Mouse (Mus musculus): ENCODE data around the gene Rwdd2b. TPM values are rescaled to one million over a fixed set of nuclear protein-coding genes. Genes with fewer than 3 reads are reported as not detected.
A peak's percentile ranks its signal among the peaks of the same experiment; 100 is the strongest.

Rwdd2b gene
- polyA plus RNA-seq, 1 experiment from 2014 or later: 11.3 TPM

GRCm38 (mm10) chr16:87443245-87443644 is 2.9 kb upstream of the Rwdd2b start:
- Histone ChIP-seq H3K27me3 (0 out of 2 replicates have a peak, but pooled peaks cover 4% of the 10 kb centered on the region), H3K27ac (replicated peaks) (no peak overlapping the region), H3K4me2 (replicated peaks) (no peak overlapping the region), H3K9me3 (no peaks in the 10 kb centered on the region), H3K36me3 (no peaks in the 10 kb centered on the region), H3K4me3 (no peak overlapping the region), H3K9ac (replicated peaks) (no peak overlapping the region), H3K4me1 (peaks cover 11% of the 10 kb centered on the region)
- no peak for ATAC-seq (replicated peaks)

GRCm38 (mm10) chr16:87442291-87442690 is 1.9 kb upstream of the Rwdd2b start:
- Histone ChIP-seq H3K9ac (replicated peaks) (no peak overlapping the region), H3K4me2 (replicated peaks) (no peak overlapping the region), H3K27me3 (0 out of 2 replicates have a peak, but pooled peaks cover 4% of the 10 kb centered on the region), H3K9me3 (no peaks in the 10 kb centered on the region), H3K4me1 (peaks cover 11% of the 10 kb centered on the region), H3K4me3 (no peak overlapping the region), H3K36me3 (no peaks in the 10 kb centered on the region), H3K27ac (replicated peaks) (no peak overlapping the region)
- WGBS: 57% methylated on average over 5 of the region's 5 CpGs
- ATAC-seq (replicated peaks): no peak

GRCm38 (mm10) chr16:87441089-87441488 is 716 bp upstream of the Rwdd2b start:
- Histone ChIP-seq H3K27ac (replicated peaks) (no peak overlapping the region), H3K36me3 (no peaks in the 10 kb centered on the region), H3K27me3 (0 out of 2 replicates have a peak, but pooled peaks cover 4% of the 10 kb centered on the region), H3K4me3 (peak overlapping the region; percentile 98), H3K4me1 (peaks cover 11% of the 10 kb centered on the region), H3K9me3 (no peaks in the 10 kb centered on the region), H3K4me2 (replicated peaks) (peak overlapping the region; percentile 75), H3K9ac (replicated peaks) (peak overlapping the region; percentile 95)
- no peak for ATAC-seq (replicated peaks)
- WGBS: 22% methylated on average over 9 of the region's 9 CpGs

- no peak overlapping the region for H3K9ac ChIP-seq (replicated peaks)
- no peaks in the 10 kb centered on the region for H3K36me3 ChIP-seq
- no peak overlapping the region for H3K27ac ChIP-seq (replicated peaks)
- H3K9me3 ChIP-seq: no peaks in the 10 kb centered on the region
- H3K4me2 ChIP-seq (replicated peaks): no peak overlapping the region
- peaks cover 11% of the 10 kb centered on the region for H3K4me1 ChIP-seq
- H3K27me3 ChIP-seq: no peaks in the 10 kb centered on the region
- 91% methylated on average over 8 of the region's 8 CpGs for WGBS
- no peak for ATAC-seq (replicated peaks)
- H3K4me3 ChIP-seq: no peak overlapping the region
These were observed 1.7 kb downstream of the Rwdd2b start for GRCm38 (mm10) chr16:87438697-87439096.

- no peak overlapping the region for H3K4me3 ChIP-seq
- 92% methylated on average over 21 of the region's 21 CpGs for WGBS
These were observed 3.3 kb downstream of the Rwdd2b start for GRCm38 (mm10) chr16:87437096-87437495.

GRCm38 (mm10) chr16:87435411-87436205 is 4.8 kb downstream of the Rwdd2b start:
- ATAC-seq (replicated peaks): no peak
- no peaks in the 10 kb centered on the region for H3K36me3 ChIP-seq
- WGBS: 85% methylated on average over 13 of the region's 13 CpGs
- no peaks in the 10 kb centered on the region for H3K27me3 ChIP-seq
- H3K9me3 ChIP-seq: no peaks in the 10 kb centered on the region
- H3K27ac ChIP-seq (replicated peaks): no peak overlapping the region
- no peak overlapping the region for H3K4me2 ChIP-seq (replicated peaks)
- H3K4me1 ChIP-seq: peaks cover 13% of the 10 kb centered on the region
- H3K9ac ChIP-seq (replicated peaks): no peak overlapping the region
- no peak overlapping the region for H3K4me3 ChIP-seq

More at GRCm38 (mm10) chr16:87437096-87437495, 3.3 kb downstream of the Rwdd2b start:
- H3K27me3 ChIP-seq: no peaks in the 10 kb centered on the region
- peaks cover 11% of the 10 kb centered on the region for H3K4me1 ChIP-seq
- no peak for ATAC-seq (replicated peaks)
- H3K36me3 ChIP-seq: no peaks in the 10 kb centered on the region
- H3K9ac ChIP-seq (replicated peaks): no peak overlapping the region
- no peak overlapping the region for H3K4me2 ChIP-seq (replicated peaks)
- no peak overlapping the region for H3K27ac ChIP-seq (replicated peaks)
- H3K9me3 ChIP-seq: no peaks in the 10 kb centered on the region

- Histone ChIP-seq H3K4me1 (peaks cover 13% of the 10 kb centered on the region), H3K9ac (replicated peaks) (no peak overlapping the region), H3K9me3 (no peaks in the 10 kb centered on the region), H3K27me3 (no peaks in the 10 kb centered on the region), H3K4me3 (no peak overlapping the region), H3K27ac (replicated peaks) (no peak overlapping the region), H3K36me3 (no peaks in the 10 kb centered on the region), H3K4me2 (replicated peaks) (no peak overlapping the region)
- WGBS: 86% methylated on average over 6 of the region's 6 CpGs
- ATAC-seq (replicated peaks): no peak
These were observed 5.4 kb downstream of the Rwdd2b start for GRCm38 (mm10) chr16:87434946-87435345.

- Histone ChIP-seq H3K4me1 (peaks cover 9% of the 10 kb centered on the region), H3K27me3 (no peaks in the 10 kb centered on the region), H3K9ac (replicated peaks) (no peak overlapping the region), H3K36me3 (no peaks in the 10 kb centered on the region), H3K4me3 (no peak overlapping the region), H3K4me2 (replicated peaks) (no peak overlapping the region), H3K27ac (replicated peaks) (no peak overlapping the region), H3K9me3 (no peaks in the 10 kb centered on the region)
- WGBS: 93% methylated on average over 7 of the region's 7 CpGs
- no peak for ATAC-seq (replicated peaks)
These were observed 6.1 kb downstream of the Rwdd2b start for GRCm38 (mm10) chr16:87434266-87434665.

- Histone ChIP-seq H3K27me3 (no peaks in the 10 kb centered on the region), H3K9me3 (no peaks in the 10 kb centered on the region), H3K4me2 (replicated peaks) (peak within 1 kb of the TSS; percentile 85), H3K4me1 (peaks cover 9% of the 10 kb centered on the region), H3K9ac (replicated peaks) (peak within 1 kb of the TSS; percentile 67), H3K36me3 (no peaks in the 10 kb centered on the region), H3K27ac (replicated peaks) (0 out of 2 replicates have a peak within 1 kb of the TSS, but pooled peaks have one; percentile 19), H3K4me3 (peak within 1 kb of the TSS; percentile 70)
- WGBS: under 1% methylated on average over 56 of the region's 56 CpGs
- ATAC-seq (replicated peaks): peak; percentile 100
These were observed 8.1 kb downstream of the Rwdd2b start, which contains the start of gene Ltn1 for GRCm38 (mm10) chr16:87432033-87432814. Ltn1 (minus strand) TSS chr16:87432612.

GRCm38 (mm10) chr16:87427516-87427915 is 12.9 kb downstream of the Rwdd2b start:
- no peak overlapping the region for H3K27ac ChIP-seq (replicated peaks)
- no peaks in the 10 kb centered on the region for H3K27me3 ChIP-seq
- no peak overlapping the region for H3K4me2 ChIP-seq (replicated peaks)
- no peak overlapping the region for H3K4me3 ChIP-seq
- H3K4me1 ChIP-seq: peaks cover 9% of the 10 kb centered on the region
- ATAC-seq (replicated peaks): no peak
- H3K36me3 ChIP-seq: peaks cover 42% of the 10 kb centered on the region
- 98% methylated on average over 8 of the region's 8 CpGs for WGBS
- no peaks in the 10 kb centered on the region for H3K9me3 ChIP-seq
- no peak overlapping the region for H3K9ac ChIP-seq (replicated peaks)

- no peak overlapping the region for H3K9ac ChIP-seq (replicated peaks)
These were observed 19.7 kb downstream of the Rwdd2b start for GRCm38 (mm10) chr16:87420662-87421061.

GRCm38 (mm10) chr16:87405001-87405400 is 35.4 kb downstream of the Rwdd2b start:
- 87% methylated on average over 3 of the region's 3 CpGs for WGBS
- no peak overlapping the region for H3K4me2 ChIP-seq (replicated peaks)
- H3K9ac ChIP-seq (replicated peaks): no peak overlapping the region
- no peak for ATAC-seq (replicated peaks)
- no peaks in the 10 kb centered on the region for H3K27me3 ChIP-seq
- H3K9me3 ChIP-seq: no peaks in the 10 kb centered on the region
- no peak overlapping the region for H3K4me3 ChIP-seq
- no peak overlapping the region for H3K27ac ChIP-seq (replicated peaks)
- no peaks in the 10 kb centered on the region for H3K4me1 ChIP-seq
- peaks cover 80% of the 10 kb centered on the region for H3K36me3 ChIP-seq

More at GRCm38 (mm10) chr16:87420662-87421061, 19.7 kb downstream of the Rwdd2b start:
- Histone ChIP-seq H3K9me3 (peaks cover 7% of the 10 kb centered on the region; the same call in 1 of the 2 replicates), H3K4me1 (no peaks in the 10 kb centered on the region), H3K4me3 (no peak overlapping the region), H3K36me3 (peaks cover 93% of the 10 kb centered on the region), H3K27me3 (no peaks in the 10 kb centered on the region), H3K27ac (replicated peaks) (no peak overlapping the region), H3K4me2 (replicated peaks) (no peak overlapping the region)
- WGBS: 96% methylated on average over 8 of the region's 8 CpGs
- ATAC-seq (replicated peaks): no peak

All from forebrain, embryonic 15.5 days (tissue).